Mouse (Mus musculus): ENCODE measurements around the gene Gli2.

The Gli2 gene

GRCm38 (mm10) chr1:118891395-118891794 lies 162.0 kb downstream of the Gli2 start:
- DNase-seq: no peak

- no peak for DNase-seq
These were observed 163.1 kb downstream of the Gli2 start for GRCm38 (mm10) chr1:118890125-118890875.

GRCm38 (mm10) chr1:118880781-118881247 lies 172.6 kb downstream of the Gli2 start:
- peak; percentile 83 for DNase-seq

- DNase-seq: peak; percentile 70
These were observed 175.1 kb downstream of the Gli2 start for GRCm38 (mm10) chr1:118878291-118878690.

GRCm38 (mm10) chr1:118875227-118875626 lies 178.2 kb downstream of the Gli2 start:
- DNase-seq: no peak

GRCm38 (mm10) chr1:118873559-118873958 lies 179.9 kb downstream of the Gli2 start:
- DNase-seq: no peak

GRCm38 (mm10) chr1:118864735-118865134 lies 188.7 kb downstream of the Gli2 start:
- DNase-seq: no peak

- DNase-seq: no peak
These were observed 189.4 kb downstream of the Gli2 start for GRCm38 (mm10) chr1:118864031-118864430.

GRCm38 (mm10) chr1:118858101-118858500 lies 195.3 kb downstream of the Gli2 start:
- peak; percentile 68 for DNase-seq

- no peak for DNase-seq
These were observed 222.8 kb downstream of the Gli2 start for GRCm38 (mm10) chr1:118830658-118831057.

- no peak for DNase-seq
These were observed 226.8 kb downstream of the Gli2 start for GRCm38 (mm10) chr1:118826614-118827013.

- DNase-seq: peak; percentile 24
These were observed 227.8 kb downstream of the Gli2 start for GRCm38 (mm10) chr1:118825467-118826219.

GRCm38 (mm10) chr1:118825035-118825434 lies 228.4 kb downstream of the Gli2 start:
- no peak for DNase-seq

GRCm38 (mm10) chr1:118822258-118822657 lies 231.2 kb downstream of the Gli2 start:
- no peak for DNase-seq

- no peak for DNase-seq
These were observed 238.4 kb downstream of the Gli2 start for GRCm38 (mm10) chr1:118815015-118815414.

- no peak for DNase-seq
These were observed 243.1 kb downstream of the Gli2 start for GRCm38 (mm10) chr1:118810336-118810735.

GRCm38 (mm10) chr1:118806727-118807126 lies 246.7 kb downstream of the Gli2 start:
- DNase-seq: no peak

- no peak for DNase-seq
These were observed 251.3 kb downstream of the Gli2 start for GRCm38 (mm10) chr1:118802166-118802565.

GRCm38 (mm10) chr1:118799322-118800116 lies 253.9 kb downstream of the Gli2 start:
- no peak for DNase-seq

GRCm38 (mm10) chr1:118795415-118796167 lies 257.8 kb downstream of the Gli2 start:
- no peak for DNase-seq

GRCm38 (mm10) chr1:118789871-118790270 lies 263.5 kb downstream of the Gli2 start:
- DNase-seq: no peak

GRCm38 (mm10) chr1:118789468-118789867 lies 264.0 kb downstream of the Gli2 start:
- DNase-seq: no peak
